Mouse (Mus musculus) myocyte (in vitro differentiated cells): Measurements from ENCODE around the gene Cryl1. TPM values are rescaled to one million over a fixed set of nuclear protein-coding genes. Genes with fewer than 3 reads are reported as not detected.

Source experiments
- H3K27me3 ChIP-seq: one replicate; pipeline ENCODE4 v1.6.1; 2011; ENCODE audit not compliant: control insufficient read depth, insufficient read depth, insufficient read length
- H3K36me3 ChIP-seq: one replicate; pipeline ENCODE4 v1.6.1; 2011; ENCODE audit not compliant: control insufficient read depth, insufficient read depth
- H3K4me2 ChIP-seq: one replicate; pipeline ENCODE4 v1.6.1; 2011; ENCODE audit warnings: low read depth, control low read depth
- H3K4me3 ChIP-seq: one replicate; pipeline ENCODE4 v1.5.1; 2011; ENCODE audit warnings: mild to moderate bottlenecking, control low read depth, moderate library complexity
- H3K79me2 ChIP-seq: one replicate; pipeline ENCODE4 v1.6.1; 2011; ENCODE audit not compliant: control insufficient read depth, insufficient read depth
- H3ac ChIP-seq: one replicate; pipeline ENCODE4 v1.6.1; 2011; ENCODE audit not compliant: control insufficient read depth, insufficient read length
- CEBPB ChIP-seq: IDR thresholded peaks from 2 replicates; pipeline ENCODE4 v1.6.1; 2011; ENCODE audit warnings: mild to moderate bottlenecking, moderate library complexity; ENCODE audit not compliant: poor library complexity, insufficient read depth, severe bottlenecking
- E2F4 ChIP-seq: IDR thresholded peaks from one replicate; pipeline ENCODE4 v1.6.1; 2011; ENCODE audit warnings: mild to moderate bottlenecking, control low read depth, moderate library complexity; ENCODE audit not compliant: insufficient read depth
- MAX ChIP-seq: IDR thresholded peaks from one replicate; pipeline ENCODE4 v1.6.1; 2011; ENCODE audit warnings: low read depth, mild to moderate bottlenecking, control low read depth
- MYOD1 ChIP-seq, 3 experiments: IDR thresholded peaks; one replicate each; pipeline ENCODE4 v1.6.1; 2011; ENCODE audit warnings: control low read depth in 2 of 3, low read depth in 2 of 3, mild to moderate bottlenecking in 2 of 3, moderate library complexity in 1 of 3; ENCODE audit not compliant: insufficient read length in 2 of 3, control insufficient read depth in 1 of 3
- MYOG ChIP-seq, 3 experiments: IDR thresholded peaks; one replicate each; pipeline ENCODE4 v1.6.1; 2011; ENCODE audit warnings: control low read depth in 2 of 3, low read depth in 2 of 3, mild to moderate bottlenecking in 2 of 3; ENCODE audit not compliant: insufficient read length in 2 of 3, control insufficient read depth in 1 of 3, insufficient read depth in 1 of 3
- POLR2A ChIP-seq: IDR thresholded peaks from one replicate; pipeline ENCODE4 v1.6.1; 2011; ENCODE audit warnings: low read depth, mild to moderate bottlenecking, control low read depth, moderate library complexity; ENCODE audit not compliant: insufficient read length
- POLR2AphosphoS2 ChIP-seq: IDR thresholded peaks from one replicate; pipeline ENCODE4 v1.6.1; 2011; ENCODE audit warnings: low read depth, control low read depth; ENCODE audit not compliant: insufficient read length
- REST ChIP-seq: IDR thresholded peaks from one replicate; pipeline ENCODE4 v1.6.1; 2011; ENCODE audit warnings: mild to moderate bottlenecking, control low read depth, moderate library complexity; ENCODE audit not compliant: insufficient read depth, insufficient read length
- SRF ChIP-seq: IDR thresholded peaks from one replicate; pipeline ENCODE4 v1.6.1; 2011; ENCODE audit warnings: low read depth; ENCODE audit not compliant: control insufficient read depth, insufficient read length
- TCF12 ChIP-seq: IDR thresholded peaks from one replicate; pipeline ENCODE4 v1.6.1; 2011; ENCODE audit warnings: mild to moderate bottlenecking, control low read depth; ENCODE audit not compliant: poor library complexity, insufficient read depth, severe bottlenecking
- TCF3 ChIP-seq: IDR thresholded peaks from one replicate; pipeline ENCODE4 v1.6.1; 2011; ENCODE audit warnings: low read depth, control low read depth; ENCODE audit not compliant: insufficient read length
- USF1 ChIP-seq: IDR thresholded peaks from one replicate; pipeline ENCODE4 v1.6.1; 2011; ENCODE audit warnings: low read depth, mild to moderate bottlenecking, control low read depth, moderate library complexity
- polyA plus RNA-seq: library from polyadenylated mRNA; unstranded; fragments of >200 nt; fragmentation: generic; extraction: Trizol; gene quantifications from one replicate; pipeline ENCODE4 v1.2.1, GENCODE M21; 2012; ENCODE audit warnings: missing spikeins

Cryl1 gene
- polyA plus RNA-seq, 1 experiment, result 0.72 TPM

DNA sequence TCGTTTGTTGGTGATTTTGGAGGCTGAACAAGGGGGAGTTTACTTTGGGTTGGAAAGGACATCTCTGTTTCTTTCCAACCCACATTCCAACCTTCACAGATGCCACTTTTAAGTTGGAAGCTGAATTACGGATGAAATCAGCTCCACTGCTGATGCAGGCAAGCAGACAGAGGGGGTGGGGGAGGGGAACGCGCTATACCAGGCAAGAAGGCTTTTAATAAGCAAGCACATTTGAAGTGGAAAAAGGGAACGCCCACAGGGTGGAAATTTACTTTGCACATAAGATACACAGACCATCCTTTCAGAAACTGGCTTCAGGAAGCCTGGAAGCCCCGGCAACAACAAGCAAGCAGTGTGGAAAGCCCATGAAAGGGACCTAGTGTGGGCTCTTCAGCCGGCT, 13.8 kb upstream of the Cryl1 start:
- Histone ChIP-seq H3K79me2 (no peaks in the 10 kb centered on the region), H3K36me3 (no peaks in the 10 kb centered on the region), H3K4me2 (peak overlapping the region; percentile 12), H3K27me3 (peaks cover 29% of the 10 kb centered on the region), H3K4me3 (no peak overlapping the region), H3ac (no peak overlapping the region)
- TF ChIP-seq TCF3 (no peak), REST (no peak), USF1 (no peak), POLR2AphosphoS2 (no peak), POLR2A (no peak), TCF12 (no peak), CEBPB (no peak), MAX (no peak), MYOG (IDR thresholded peaks at IDR 0.05; ENCODE audit: control insufficient read depth in 1 of 3, insufficient read depth in 1 of 3, insufficient read length in 2 of 3, low read depth in 2 of 3) (no peak), SRF (no peak), MYOD1 (IDR thresholded peaks at IDR 0.05; ENCODE audit: control insufficient read depth in 1 of 3, insufficient read length in 2 of 3, low read depth in 2 of 3) (no peak), E2F4 (no peak)

DNA sequence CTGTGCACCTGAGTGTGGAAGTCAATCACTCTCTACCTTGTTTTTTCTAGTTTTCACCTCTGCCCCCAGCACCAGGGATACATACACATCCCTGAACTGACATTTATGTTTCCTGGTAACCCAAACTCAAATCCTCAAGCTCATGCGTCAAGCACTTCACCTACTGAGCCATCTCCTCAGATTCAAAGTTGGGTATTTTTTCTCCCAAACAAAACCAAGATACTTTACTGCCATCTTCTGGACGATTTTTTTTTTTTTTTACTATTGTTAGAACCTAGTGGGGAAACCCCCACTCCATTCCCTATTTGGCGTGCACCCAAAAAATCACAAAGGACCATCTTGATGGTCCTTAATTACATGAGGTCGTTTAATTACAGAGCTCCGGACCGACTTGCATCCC, 10.8 kb upstream of the Cryl1 start:
- Histone ChIP-seq H3K27me3 (peaks cover 20% of the 10 kb centered on the region), H3K4me2 (no peak overlapping the region), H3K36me3 (no peaks in the 10 kb centered on the region), H3K79me2 (no peaks in the 10 kb centered on the region), H3ac (no peak overlapping the region), H3K4me3 (no peak overlapping the region)
- TF ChIP-seq MAX, result no peak
- no peak for TF ChIP-seq POLR2AphosphoS2
- TF ChIP-seq REST, result no peak

DNA sequence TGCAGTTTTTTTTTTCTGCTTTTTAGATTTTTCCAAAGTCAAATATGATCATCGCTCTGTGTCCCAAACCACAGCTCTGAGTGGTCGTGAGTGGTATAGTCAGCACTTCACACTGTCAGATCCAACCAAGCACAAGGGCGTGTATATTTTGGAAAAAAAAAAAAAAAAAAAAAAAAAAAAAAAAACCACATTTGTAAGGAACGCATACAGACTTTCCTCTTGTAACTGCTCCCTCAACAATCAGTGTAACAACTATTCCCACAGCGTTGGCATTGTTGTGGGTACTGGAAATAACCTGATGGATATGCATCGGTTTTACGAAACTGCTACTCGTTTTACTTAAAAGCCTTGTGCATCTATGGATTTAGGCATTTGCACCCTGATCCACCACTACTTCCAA, 9.8 kb upstream of the Cryl1 start:
- Histone ChIP-seq H3K4me3 (no peak overlapping the region), H3ac (no peak overlapping the region), H3K79me2 (no peaks in the 10 kb centered on the region), H3K4me2 (no peak overlapping the region), H3K27me3 (peaks cover 14% of the 10 kb centered on the region), H3K36me3 (no peaks in the 10 kb centered on the region)
- TF ChIP-seq POLR2AphosphoS2, result no peak
- no peak for TF ChIP-seq REST
- TF ChIP-seq MYOG (IDR thresholded peaks at IDR 0.05; ENCODE audit: control insufficient read depth in 1 of 3, insufficient read depth in 1 of 3, insufficient read length in 2 of 3, low read depth in 2 of 3), result no peak
- no peak for TF ChIP-seq E2F4
- no peak for TF ChIP-seq USF1
- TF ChIP-seq TCF3, result no peak
- no peak for TF ChIP-seq MYOD1 (IDR thresholded peaks at IDR 0.05; ENCODE audit: control insufficient read depth in 1 of 3, insufficient read length in 2 of 3, low read depth in 2 of 3)
- TF ChIP-seq TCF12, result no peak
- TF ChIP-seq SRF, result no peak
- TF ChIP-seq MAX, result no peak
- TF ChIP-seq POLR2A, result no peak
- no peak for TF ChIP-seq CEBPB

DNA sequence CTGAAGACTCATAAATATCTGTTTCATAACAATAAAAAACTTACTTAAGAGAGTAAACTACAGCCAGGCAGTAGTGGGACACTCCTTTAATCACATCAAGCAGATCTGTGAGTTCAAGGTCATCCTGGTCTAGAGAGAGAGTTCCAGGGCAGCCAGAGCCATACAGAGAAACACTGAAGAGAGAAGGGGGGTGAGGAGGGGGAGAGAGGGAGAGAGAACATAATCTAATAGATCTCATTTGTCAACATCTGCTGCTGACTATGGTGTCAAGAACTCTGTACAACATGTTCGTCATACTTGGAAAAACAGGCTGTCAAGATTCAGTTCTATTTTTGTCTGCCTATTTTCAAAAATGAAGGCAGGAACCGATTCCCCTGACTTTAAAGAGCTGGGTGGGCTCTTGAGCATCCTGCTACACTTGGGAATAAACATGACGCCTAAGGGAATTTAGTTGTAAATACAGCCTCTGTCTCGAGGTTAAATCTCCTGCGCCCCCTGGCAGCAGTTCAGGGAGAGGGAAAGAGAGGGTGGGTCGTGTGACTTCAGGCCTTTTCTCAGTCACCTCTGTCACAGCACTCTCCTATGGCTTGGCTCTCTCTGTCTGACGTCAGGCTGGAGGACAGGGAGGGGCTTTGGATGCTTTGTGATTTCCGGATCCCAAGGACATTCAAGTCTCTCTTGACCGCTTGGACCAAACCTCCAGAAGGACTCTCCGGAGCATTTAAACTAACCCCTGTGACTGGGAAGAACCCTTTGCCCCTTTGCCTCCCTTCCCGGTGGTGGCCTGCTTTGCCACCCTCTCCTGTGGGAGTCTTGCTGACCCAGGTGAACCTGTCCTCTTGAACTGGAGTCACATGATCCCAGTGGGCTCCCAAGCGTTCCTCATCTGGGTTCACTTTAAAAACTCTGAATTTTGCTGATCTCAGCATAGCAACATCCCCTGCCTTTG, 9.0 kb upstream of the Cryl1 start:
- Histone ChIP-seq H3K27me3 (peaks cover 6% of the 10 kb centered on the region), H3K79me2 (no peaks in the 10 kb centered on the region), H3K36me3 (no peaks in the 10 kb centered on the region), H3ac (no peak overlapping the region), H3K4me2 (no peak overlapping the region), H3K4me3 (no peak overlapping the region)
- TF ChIP-seq E2F4, result no peak
- TF ChIP-seq MYOD1 (IDR thresholded peaks at IDR 0.05; ENCODE audit: control insufficient read depth in 1 of 3, insufficient read length in 2 of 3, low read depth in 2 of 3), result no peak
- no peak for TF ChIP-seq MAX

DNA sequence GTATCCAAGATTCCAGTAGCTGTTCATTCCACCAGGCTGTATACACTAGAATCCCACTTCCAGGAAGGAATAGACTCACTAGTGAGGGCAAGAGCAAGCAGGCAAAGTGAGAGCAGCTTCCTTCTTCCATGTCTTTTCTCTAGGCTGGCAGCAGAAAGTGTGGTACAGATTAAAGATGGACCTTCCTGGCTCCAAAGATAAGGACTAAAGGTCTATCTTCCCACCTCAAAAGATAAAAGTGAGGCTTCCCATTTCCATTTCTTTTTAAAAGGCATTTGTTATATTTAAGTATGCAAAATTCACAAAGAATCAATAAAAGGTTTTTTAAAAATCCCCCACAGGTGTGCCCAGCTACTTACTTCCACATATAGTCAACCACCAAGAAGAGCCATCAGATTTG, 4.5 kb upstream of the Cryl1 start:
- Histone ChIP-seq H3K79me2 (no peaks in the 10 kb centered on the region), H3K36me3 (no peaks in the 10 kb centered on the region), H3K27me3 (peaks cover 6% of the 10 kb centered on the region), H3ac (no peak overlapping the region), H3K4me2 (no peak overlapping the region), H3K4me3 (no peak overlapping the region)
- TF ChIP-seq TCF3 (no peak), CEBPB (no peak), MYOD1 (IDR thresholded peaks at IDR 0.05; ENCODE audit: control insufficient read depth in 1 of 3, insufficient read length in 2 of 3, low read depth in 2 of 3) (no peak), MYOG (IDR thresholded peaks at IDR 0.05; ENCODE audit: control insufficient read depth in 1 of 3, insufficient read depth in 1 of 3, insufficient read length in 2 of 3, low read depth in 2 of 3) (no peak), POLR2AphosphoS2 (no peak)
